Mouse (Mus musculus) neural tube, embryonic 14.5 days (tissue): ENCODE results near the gene Frmpd1. TPM values are rescaled to one million over a fixed set of nuclear protein-coding genes. Genes with fewer than 3 reads are reported as not detected.

ENCODE experiments used
- ATAC-seq: fragments of 200-750 bp; cut with Nextera tagmentation; 2 replicates; pipeline ENCODE4 v1.8.0; 2017; ENCODE audit warnings: low read depth, mild to moderate bottlenecking, moderate TSS enrichment, moderate library complexity
- H3K27ac ChIP-seq: fragments of 300-500 bp; sonication (generic); 2 replicates; pipeline ENCODE4 v1.5.1; 2014; ENCODE audit warnings: low read depth, mild to moderate bottlenecking, control low read depth, low read length, moderate library complexity, mixed read lengths
- H3K27me3 ChIP-seq: fragments of 300-500 bp; sonication (generic); 2 replicates; pipeline ENCODE4 v1.6.1; 2014; ENCODE audit warnings: low read length; ENCODE audit not compliant: control insufficient read depth, insufficient read depth
- H3K36me3 ChIP-seq: fragments of 300-500 bp; sonication (generic); 2 replicates; pipeline ENCODE4 v1.6.1; 2014; ENCODE audit warnings: low read length, mixed read lengths; ENCODE audit not compliant: control insufficient read depth, insufficient read depth
- H3K4me1 ChIP-seq: fragments of 300-500 bp; sonication (generic); 2 replicates; pipeline ENCODE4 v1.6.1; 2014; ENCODE audit warnings: low read length; ENCODE audit not compliant: control insufficient read depth, insufficient read depth
- H3K4me2 ChIP-seq: fragments of 300-500 bp; sonication (generic); 2 replicates; pipeline ENCODE4 v1.6.1; 2014; ENCODE audit warnings: mild to moderate bottlenecking, low read depth, low read length, control low read depth
- H3K4me3 ChIP-seq: fragments of 300-500 bp; sonication (generic); 2 replicates; pipeline ENCODE4 v1.5.1; 2014; ENCODE audit warnings: low read depth, low read length, control low read depth, mixed read lengths
- H3K9ac ChIP-seq: fragments of 300-500 bp; sonication (generic); replicated peaks from 2 replicates; pipeline ENCODE4 v1.6.1; 2014; ENCODE audit warnings: low read depth, mild to moderate bottlenecking, control low read depth, low read length, mixed read lengths
- H3K9me3 ChIP-seq: fragments of 300-500 bp; sonication (generic); 2 replicates; pipeline ENCODE4 v1.6.1; 2016; ENCODE audit warnings: low read length; ENCODE audit not compliant: control insufficient read depth
- WGBS: fragments of 180-500 bp; shearing (Covaris S2); extraction: QIAGEN DNeasy Blood & Tissue Kit; methylation state at CpG from one replicate; pipeline ENCODE4 v1.1.7; 2014; 5-methylcytosine and 5-hydroxymethylcytosine counted together
- polyA plus RNA-seq: library from polyadenylated mRNA; unstranded; fragments of >200 nt; fragmentation: Nextera tagmentation; extraction: Ambion mirVana; gene quantifications from 2 replicates; pipeline ENCODE4 v1.2.1, GENCODE M21; 2014

Gene Frmpd1
- polyA plus RNA-seq, 1 experiment from 2014 or later, result 2.2 TPM

DNA sequence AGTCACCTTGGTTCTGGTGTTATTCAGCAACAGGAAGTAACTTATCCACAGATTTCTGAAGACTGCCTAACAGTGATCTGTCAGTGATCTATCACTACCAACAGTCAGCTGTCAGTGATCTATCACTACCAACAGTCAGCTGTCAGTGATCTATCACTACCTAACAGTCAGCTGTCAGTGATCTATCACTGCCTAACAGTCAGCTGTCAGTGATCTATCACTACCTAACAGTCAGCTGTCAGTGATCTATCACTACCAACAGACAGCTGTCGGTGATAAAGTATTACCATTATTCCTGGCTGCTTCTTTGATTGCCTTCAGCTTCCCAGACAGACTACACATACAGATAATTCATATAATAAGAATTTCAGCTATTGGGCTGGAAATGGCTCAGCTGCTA is 19.2 kb upstream of the Frmpd1 start:
- H3K36me3 ChIP-seq, result no peaks in the 10 kb centered on the region
- no peak overlapping the region for H3K4me2 ChIP-seq
- H3K4me3 ChIP-seq, result no peak overlapping the region
- H3K27me3 ChIP-seq, result no peaks in the 10 kb centered on the region
- no peaks in the 10 kb centered on the region for H3K4me1 ChIP-seq
- no peaks in the 10 kb centered on the region for H3K9me3 ChIP-seq
- no peak overlapping the region for H3K27ac ChIP-seq
- no peak for ATAC-seq
- 95% methylated on average over 1 of the region's 1 CpGs for WGBS
- H3K9ac ChIP-seq, result no peak overlapping the region

DNA sequence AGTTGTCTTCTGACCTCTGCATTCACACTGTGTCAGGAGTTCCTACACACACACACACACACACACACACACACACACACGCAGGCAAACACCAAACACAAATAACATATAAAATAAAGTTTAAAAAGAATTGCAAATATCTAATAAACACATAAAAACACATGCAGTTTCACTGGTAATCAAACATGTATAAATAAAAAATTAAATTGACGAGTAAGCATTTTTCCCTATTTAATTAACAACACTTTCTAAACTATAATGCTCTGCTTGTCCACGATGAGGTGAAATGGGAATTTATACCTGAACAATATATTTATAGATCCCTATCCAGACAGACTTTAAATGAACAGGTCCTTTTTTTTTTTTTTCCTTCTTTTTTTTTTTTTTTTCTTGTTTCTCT is 18.7 kb upstream of the Frmpd1 start:
- Histone ChIP-seq H3K27me3 (no peaks in the 10 kb centered on the region), H3K4me2 (no peak overlapping the region), H3K4me1 (no peaks in the 10 kb centered on the region), H3K27ac (no peak overlapping the region), H3K9me3 (no peaks in the 10 kb centered on the region), H3K4me3 (no peak overlapping the region), H3K36me3 (no peaks in the 10 kb centered on the region), H3K9ac (no peak overlapping the region)
- WGBS, result 83% methylated on average over 3 of the region's 3 CpGs
- ATAC-seq, result no peak

DNA sequence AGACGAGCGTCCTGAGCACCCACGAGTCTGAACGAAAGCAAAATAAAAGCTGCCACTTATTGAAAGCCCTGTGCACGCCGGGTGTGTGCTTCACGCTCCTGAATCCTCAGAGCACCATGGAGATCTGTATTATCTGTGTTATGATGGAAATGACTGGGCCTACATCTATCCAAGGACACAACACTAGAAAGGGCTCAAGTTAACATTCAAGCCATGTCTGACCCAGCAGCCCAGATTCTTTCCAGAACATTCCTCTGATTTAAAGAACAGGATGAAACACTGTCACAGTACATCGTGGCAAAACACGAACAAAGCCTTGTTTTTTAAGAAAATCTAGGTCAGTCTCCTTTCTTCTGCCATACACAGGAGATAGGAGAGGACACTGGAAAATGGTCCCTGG is 13.3 kb upstream of the Frmpd1 start:
- no peak for ATAC-seq
- 76% methylated on average over 9 of the region's 9 CpGs for WGBS
- Histone ChIP-seq H3K27me3 (no peaks in the 10 kb centered on the region), H3K9ac (no peak overlapping the region), H3K9me3 (no peaks in the 10 kb centered on the region), H3K4me2 (no peak overlapping the region), H3K4me1 (no peaks in the 10 kb centered on the region), H3K36me3 (no peaks in the 10 kb centered on the region), H3K27ac (no peak overlapping the region), H3K4me3 (no peak overlapping the region)

DNA sequence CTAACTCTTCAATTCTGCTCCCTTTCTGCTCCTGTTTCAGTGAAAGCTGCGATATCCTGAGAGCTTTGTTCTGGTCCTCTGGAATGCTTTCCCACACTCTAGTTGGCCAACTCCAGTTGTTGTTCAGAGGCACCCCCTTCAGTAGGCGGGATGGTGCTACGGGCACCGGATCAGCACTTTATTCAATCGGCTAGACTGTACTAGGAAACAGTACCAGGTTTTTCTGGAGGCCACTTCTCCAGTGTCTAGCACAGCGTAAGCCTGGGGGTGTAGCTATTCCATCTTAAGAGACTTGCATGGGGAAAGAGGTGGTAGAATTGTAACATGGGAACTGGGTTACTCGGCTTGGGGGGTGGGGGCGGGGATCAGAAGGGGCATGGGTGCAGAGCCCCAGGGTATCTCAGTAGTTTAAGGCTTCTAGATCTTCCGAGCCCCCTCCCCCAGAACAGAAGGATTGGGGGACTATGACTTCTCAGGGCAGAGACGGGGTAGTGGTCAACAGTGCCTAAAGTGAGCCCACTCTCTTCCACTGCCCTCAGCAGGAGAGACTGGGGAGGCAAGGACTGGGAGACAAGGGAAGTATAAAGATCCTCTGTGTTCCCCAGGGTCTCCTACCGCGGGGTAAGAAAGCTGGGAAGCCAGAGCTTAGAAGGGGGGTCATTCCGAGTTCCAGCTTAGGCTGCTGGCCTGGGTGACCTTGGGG is 706 bp upstream of the Frmpd1 start:
- 30% methylated on average over 13 of the region's 13 CpGs for WGBS
- no peaks in the 10 kb centered on the region for H3K9me3 ChIP-seq
- peak overlapping the region; percentile 99 for H3K4me2 ChIP-seq
- H3K4me1 ChIP-seq, result peaks cover 9% of the 10 kb centered on the region; the same call in 1 of the 2 replicates
- H3K36me3 ChIP-seq, result no peaks in the 10 kb centered on the region
- no peak; the same call in 1 of the 2 replicates for ATAC-seq
- no peak overlapping the region for H3K27ac ChIP-seq
- H3K27me3 ChIP-seq, result no peaks in the 10 kb centered on the region
- H3K4me3 ChIP-seq, result peak overlapping the region; percentile 65
- H3K9ac ChIP-seq, result peak overlapping the region; percentile 65

DNA sequence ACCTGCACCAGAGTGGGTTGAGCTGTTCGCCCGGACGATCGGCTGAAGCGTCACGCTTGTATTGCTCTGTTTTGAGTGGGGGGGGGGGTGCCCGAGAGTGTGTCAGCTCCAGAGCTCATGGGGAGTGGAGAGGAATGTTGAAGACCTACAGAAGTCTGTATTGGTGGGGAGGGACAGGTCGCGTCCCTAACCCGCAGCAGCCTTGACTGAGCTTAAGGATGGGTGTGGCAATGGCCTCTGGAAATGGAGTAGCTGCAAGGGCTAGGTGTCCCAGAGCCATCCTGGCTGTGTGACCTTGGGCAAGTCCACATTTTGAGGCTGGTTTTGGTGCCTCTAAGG is 625 bp downstream of the Frmpd1 start:
- ATAC-seq, result no peak; the same call in 1 of the 2 replicates
- Histone ChIP-seq H3K4me2 (peak overlapping the region; percentile 99), H3K27me3 (no peaks in the 10 kb centered on the region)

DNA sequence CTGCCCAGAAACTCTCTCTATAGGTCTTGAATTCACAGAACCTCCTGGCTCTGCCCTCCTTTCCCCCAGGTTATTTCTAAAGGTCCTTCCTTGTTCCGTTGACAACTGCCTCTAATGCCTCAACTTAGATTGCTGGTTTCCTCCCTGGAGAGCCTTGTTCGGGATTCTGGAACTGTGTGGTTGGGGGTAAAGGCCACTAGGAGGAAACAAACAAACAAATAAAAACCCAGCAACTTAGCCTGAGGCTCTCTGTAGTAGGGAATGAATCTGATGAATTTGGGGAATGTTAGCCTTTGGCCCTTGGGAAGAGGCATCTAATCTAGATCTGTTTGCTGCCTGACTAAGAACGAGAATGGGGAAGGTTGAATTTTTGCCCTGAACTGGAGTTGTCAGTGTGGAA is 13.6 kb downstream of the Frmpd1 start:
- no peak for ATAC-seq
- H3K36me3 ChIP-seq, result no peaks in the 10 kb centered on the region
- no peaks in the 10 kb centered on the region for H3K27me3 ChIP-seq
- H3K4me2 ChIP-seq, result no peak overlapping the region
- H3K9me3 ChIP-seq, result no peaks in the 10 kb centered on the region
- H3K4me1 ChIP-seq, result no peaks in the 10 kb centered on the region
- no peak overlapping the region for H3K27ac ChIP-seq
- no peak overlapping the region for H3K9ac ChIP-seq
- 73% methylated on average over 3 of the region's 3 CpGs for WGBS
- no peak overlapping the region for H3K4me3 ChIP-seq

More for the DNA sequence above, 625 bp downstream of the Frmpd1 start:
- H3K4me3 ChIP-seq, result peak overlapping the region; percentile 65
- peaks cover 9% of the 10 kb centered on the region; the same call in 1 of the 2 replicates for H3K4me1 ChIP-seq
- H3K9ac ChIP-seq, result peak overlapping the region; percentile 65
- 4% methylated on average over 10 of the region's 10 CpGs for WGBS
- no peaks in the 10 kb centered on the region for H3K36me3 ChIP-seq
- H3K9me3 ChIP-seq, result no peaks in the 10 kb centered on the region
- no peak overlapping the region for H3K27ac ChIP-seq

DNA sequence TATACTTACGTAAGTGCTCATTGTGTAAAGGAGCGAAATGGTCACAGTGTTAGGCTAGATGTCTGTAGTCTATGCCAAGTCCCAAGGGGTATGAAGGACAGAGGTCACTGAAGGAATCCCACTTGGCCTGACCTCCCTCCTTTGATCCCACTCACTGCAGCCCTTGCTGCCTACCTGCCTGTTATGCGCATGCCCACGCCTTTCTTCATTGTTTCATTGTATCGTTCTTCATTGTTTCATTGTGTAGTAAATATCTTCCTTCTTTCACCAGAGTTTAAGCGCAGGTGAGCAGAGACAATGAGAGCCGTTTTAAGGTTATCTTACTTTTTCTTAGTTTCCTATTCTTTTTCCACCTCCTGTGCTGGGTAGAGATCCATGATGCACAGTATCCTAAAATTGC is 18.6 kb downstream of the Frmpd1 start:
- no peak overlapping the region for H3K4me2 ChIP-seq
- no peak overlapping the region for H3K9ac ChIP-seq
- H3K27me3 ChIP-seq, result no peaks in the 10 kb centered on the region
- H3K36me3 ChIP-seq, result no peaks in the 10 kb centered on the region
- no peaks in the 10 kb centered on the region for H3K9me3 ChIP-seq
- no peak for ATAC-seq
- no peak overlapping the region for H3K4me3 ChIP-seq
- H3K27ac ChIP-seq, result no peak overlapping the region
- H3K4me1 ChIP-seq, result 0 out of 2 replicates have a peak, but pooled peaks cover under 1% of the 10 kb centered on the region
- WGBS, result 89% methylated on average over 7 of the region's 7 CpGs

DNA sequence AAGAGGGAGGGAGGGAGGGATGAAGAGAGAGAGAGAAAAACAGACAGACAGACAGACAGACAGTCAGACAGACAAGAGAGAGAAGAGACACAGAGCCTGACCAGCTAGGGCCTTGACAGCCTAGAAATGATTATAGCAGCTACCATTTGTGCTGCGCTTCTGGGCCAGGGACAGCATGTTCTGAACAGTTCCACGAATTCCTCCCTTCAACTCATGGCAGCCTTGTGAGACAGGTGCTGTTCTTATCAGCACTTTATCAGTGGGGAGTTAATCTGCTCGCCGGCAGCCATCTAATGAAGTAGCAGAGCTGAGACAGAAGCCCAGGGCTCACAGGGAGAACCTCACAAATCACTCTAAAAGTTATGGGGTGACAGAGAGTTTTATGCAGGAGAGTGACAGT is 22.8 kb downstream of the Frmpd1 start:
- Histone ChIP-seq H3K9ac (no peak overlapping the region), H3K27ac (no peak overlapping the region), H3K4me3 (no peak overlapping the region), H3K36me3 (no peaks in the 10 kb centered on the region), H3K4me1 (0 out of 2 replicates have a peak, but pooled peaks cover 2% of the 10 kb centered on the region), H3K27me3 (no peaks in the 10 kb centered on the region), H3K4me2 (no peak overlapping the region), H3K9me3 (no peaks in the 10 kb centered on the region)
- ATAC-seq, result no peak
- WGBS, result 67% methylated on average over 4 of the region's 4 CpGs

DNA sequence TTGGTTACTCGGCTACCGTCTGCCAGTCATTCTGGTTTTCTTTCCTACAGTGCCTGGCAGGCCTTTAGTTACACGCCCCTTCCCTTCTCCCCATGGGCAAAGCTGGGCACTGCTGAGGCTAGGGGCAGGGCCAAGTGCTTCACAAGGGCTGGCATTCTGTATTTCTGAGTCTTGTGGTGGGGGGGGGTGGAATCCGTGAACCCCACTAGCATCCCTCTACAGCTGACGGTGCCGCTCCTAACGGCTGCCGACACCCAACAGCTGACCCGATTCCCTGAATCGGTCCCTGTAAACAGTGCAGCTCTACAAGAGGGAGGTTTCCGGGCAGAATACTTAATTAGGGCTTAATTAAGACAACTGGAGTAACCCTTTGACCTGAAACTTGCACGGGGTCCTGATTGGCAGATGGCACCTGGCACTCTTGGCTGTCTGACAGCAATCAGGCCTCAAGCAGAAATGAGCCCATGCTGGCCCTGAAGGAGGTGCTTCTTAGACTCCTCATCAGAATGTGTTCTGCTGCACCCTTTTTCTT is 24.2 kb downstream of the Frmpd1 start:
- WGBS, result 41% methylated on average over 12 of the region's 12 CpGs

More for the DNA sequence above, 24.2 kb downstream of the Frmpd1 start:
- Histone ChIP-seq H3K4me1 (0 out of 2 replicates have a peak, but pooled peaks cover 2% of the 10 kb centered on the region), H3K9ac (no peak overlapping the region), H3K4me2 (no peak overlapping the region), H3K27ac (no peak overlapping the region), H3K4me3 (no peak overlapping the region), H3K9me3 (no peaks in the 10 kb centered on the region), H3K27me3 (no peaks in the 10 kb centered on the region), H3K36me3 (no peaks in the 10 kb centered on the region)
- peak; percentile 49; the same call in 1 of the 2 replicates for ATAC-seq
